Mouse (Mus musculus) testis, adult 2 months (tissue): ENCODE measurements around the gene Foxd2. TPM values are rescaled to one million over a fixed set of nuclear protein-coding genes. Genes with fewer than 3 reads are reported as not detected.

Source experiments
- H3K27ac ChIP-seq: fragments of 200-500 bp; 2 replicates; pipeline ENCODE4 v1.5.1; 2012; ENCODE audit warnings: low read depth, low read length; ENCODE audit not compliant: control insufficient read depth, insufficient read depth
- H3K27me3 ChIP-seq: fragments of 200-500 bp; 2 replicates; pipeline ENCODE4 v1.6.1; 2012; ENCODE audit warnings: mild to moderate bottlenecking, low read length, moderate library complexity; ENCODE audit not compliant: control insufficient read depth, insufficient read depth
- H3K36me3 ChIP-seq: fragments of 200-500 bp; 2 replicates; pipeline ENCODE4 v1.6.1; 2012; ENCODE audit warnings: mild to moderate bottlenecking, low read length; ENCODE audit not compliant: control insufficient read depth, insufficient read depth
- H3K4me1 ChIP-seq: fragments of 200-500 bp; 2 replicates; pipeline ENCODE4 v1.6.1; 2012; ENCODE audit warnings: low read length; ENCODE audit not compliant: control insufficient read depth, insufficient read depth
- H3K4me3 ChIP-seq: fragments of 200-500 bp; 2 replicates; pipeline ENCODE4 v1.5.1; 2012; ENCODE audit warnings: low read depth, mild to moderate bottlenecking, low read length, moderate library complexity, mixed read lengths; ENCODE audit not compliant: control insufficient read depth
- CTCF ChIP-seq: fragments of 200-500 bp; IDR thresholded peaks from 2 replicates; pipeline ENCODE4 v1.5.1; 2012; ENCODE audit warnings: low read depth, mild to moderate bottlenecking, inconsistent platforms, low read length, moderate library complexity; ENCODE audit not compliant: control insufficient read depth, insufficient read depth, insufficient replicate concordance
- POLR2A ChIP-seq: fragments of 200-500 bp; IDR thresholded peaks from 2 replicates; pipeline ENCODE4 v1.6.1; 2012; ENCODE audit warnings: low read depth, mild to moderate bottlenecking, inconsistent platforms, low read length, moderate library complexity; ENCODE audit not compliant: control insufficient read depth
- polyA plus RNA-seq: library from polyadenylated mRNA; depleted of rRNA; stranded (reverse); fragments of >200 nt; gene quantifications from 2 replicates; pipeline ENCODE4 v1.2.3, GENCODE M21; 2012; rRNA removed

Foxd2 gene
- polyA plus RNA-seq, 1 experiment, result 0.22 TPM

GRCm38 (mm10) chr4:114876441-114876972 lies 32.2 kb downstream of the Foxd2 start:
- Histone ChIP-seq H3K4me3 (no peak overlapping the region), H3K36me3 (no peaks in the 10 kb centered on the region), H3K27me3 (no peaks in the 10 kb centered on the region), H3K4me1 (no peaks in the 10 kb centered on the region), H3K27ac (no peak overlapping the region)
- no peak for TF ChIP-seq POLR2A

GRCm38 (mm10) chr4:114869765-114870490 lies 38.7 kb downstream of the Foxd2 start:
- TF ChIP-seq CTCF, result no peak
- no peak for TF ChIP-seq POLR2A
- H3K27ac ChIP-seq, result no peak overlapping the region
- no peaks in the 10 kb centered on the region for H3K27me3 ChIP-seq
- H3K4me1 ChIP-seq, result no peaks in the 10 kb centered on the region; the same call in 1 of the 2 replicates
- no peaks in the 10 kb centered on the region for H3K36me3 ChIP-seq
- H3K4me3 ChIP-seq, result no peak overlapping the region

GRCm38 (mm10) chr4:114863166-114863565 lies 45.5 kb downstream of the Foxd2 start:
- TF ChIP-seq CTCF (no peak), POLR2A (no peak)
- no peak overlapping the region for H3K4me3 ChIP-seq
- no peak overlapping the region for H3K27ac ChIP-seq
- H3K36me3 ChIP-seq, result no peaks in the 10 kb centered on the region
- H3K4me1 ChIP-seq, result no peaks in the 10 kb centered on the region
- no peaks in the 10 kb centered on the region for H3K27me3 ChIP-seq

- Histone ChIP-seq H3K4me1 (no peaks in the 10 kb centered on the region), H3K36me3 (no peaks in the 10 kb centered on the region), H3K4me3 (no peak overlapping the region), H3K27ac (no peak overlapping the region), H3K27me3 (no peaks in the 10 kb centered on the region)
- no peak for TF ChIP-seq POLR2A
- no peak for TF ChIP-seq CTCF
These were observed 50.2 kb downstream of the Foxd2 start for GRCm38 (mm10) chr4:114858426-114858825.

Other genes with a start within 250 kb of the Foxd2 start
- gene Gm12830, start 87.2 kb downstream of the Foxd2 start, polyA plus RNA-seq, result not detected in 2 replicates
- gene Foxe3, start 17.1 kb upstream of the Foxd2 start, polyA plus RNA-seq, result 0.95 and 1.3 TPM in 2 replicates
- 2.4 and 2.8 TPM in 2 replicates for gene Cmpk1, start 78.4 kb upstream of the Foxd2 start, polyA plus RNA-seq
- gene Stil, start 91.3 kb upstream of the Foxd2 start, polyA plus RNA-seq, result 8.5 and 10.2 TPM in 2 replicates
- 0.90 and 1.3 TPM in 2 replicates for gene Tal1, start 147.6 kb upstream of the Foxd2 start, polyA plus RNA-seq
- 336 and 353 TPM in 2 replicates for gene Pdzk1ip1, start 179.8 kb upstream of the Foxd2 start, polyA plus RNA-seq
- gene Cyp4x1, start 225.4 kb upstream of the Foxd2 start, polyA plus RNA-seq, result 0.06 TPM in 1 of 2 replicates, not detected in the other